In the genomic region with DNA sequence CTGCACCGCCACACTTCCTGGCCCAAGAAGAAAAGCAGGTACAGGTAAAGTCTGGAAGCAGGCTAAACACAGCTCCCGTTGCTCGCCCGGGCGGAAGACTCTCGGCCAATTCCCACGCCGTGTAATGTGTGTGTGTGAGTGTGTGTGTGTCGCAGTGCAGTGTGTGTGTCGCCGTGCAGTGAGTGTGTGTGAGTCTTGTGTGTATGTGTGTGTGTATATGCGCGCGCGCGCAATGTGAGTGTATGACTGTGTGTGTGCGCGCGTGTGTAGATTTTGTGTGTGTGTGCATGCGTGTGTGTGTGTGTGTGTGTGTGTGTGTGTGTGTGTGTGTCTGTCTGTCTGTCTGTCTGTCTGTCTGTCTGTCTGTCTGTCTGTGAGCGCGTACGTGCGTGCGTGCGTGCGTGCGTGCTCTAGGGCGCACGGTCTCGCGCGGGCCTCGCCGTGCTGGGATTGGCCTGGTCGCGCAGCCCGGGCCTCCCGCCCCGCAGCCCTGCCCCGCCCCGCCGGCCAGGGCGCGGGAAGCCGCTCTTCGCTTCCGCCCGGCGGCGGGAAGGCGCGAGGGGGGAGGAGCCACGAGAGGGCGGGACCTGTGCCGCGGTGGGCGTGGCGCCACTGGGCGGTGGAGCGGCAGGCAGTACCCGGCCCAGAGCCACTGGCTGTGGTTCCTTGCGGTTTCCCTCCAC, we compare ENCODE assay signal across 8 mouse cellular contexts.
DNase-seq lines count a peak whose midpoint lies in the region; ATAC-seq lines count a peak whose summit lies in the region.

No protein-coding gene starts in this region.

- peak; percentile 99 for DNase-seq in adrenal gland, adult 2 months
- peak; percentile 98 for DNase-seq in gastrocnemius, postnatal 10 days
- DNase-seq in induced T-regulatory cell, adult 2 months (ENCODE audit: low read depth): peak; percentile 57
- DNase-seq in left cerebral cortex, postnatal 14 days (ENCODE audit: low spot score in 2 of 2): peak; percentile 90 to 91
- peak; percentile 90 to 91 for DNase-seq in right cerebral cortex, postnatal 36 days (ENCODE audit: low spot score in 2 of 2)
- DNase-seq in urinary bladder, postnatal 36 days (ENCODE audit: low spot score in 2 of 2): peak; percentile 98

- ATAC-seq in common myeloid progenitor, adult 5-6 weeks (replicated peaks; ENCODE audit: low read depth, poor library complexity, severe bottlenecking): peak; percentile 93
- peak; percentile 93 for ATAC-seq in megakaryocyte-erythroid progenitor cell, adult 5-6 weeks (replicated peaks; ENCODE audit: low FRiP score, low TSS enrichment, poor library complexity, severe bottlenecking)

- intact Hi-C loops in left cerebral cortex, postnatal 14 days (cut with DNase I): loop anchor here (2.0 to 5.0 kb wide), 2 partner anchors 24 to 74 kb away; no protein-coding TSS in a partner anchor

Comparison
In these comparisons a context has a peak if more than half of its experiments do, and no peak if none do; other contexts are left out.
1. Peak in every context shown above with its lines: DNase-seq and ATAC-seq.